Mouse (Mus musculus): ENCODE measurements around the gene Opn1sw.

Opn1sw gene

DNA sequence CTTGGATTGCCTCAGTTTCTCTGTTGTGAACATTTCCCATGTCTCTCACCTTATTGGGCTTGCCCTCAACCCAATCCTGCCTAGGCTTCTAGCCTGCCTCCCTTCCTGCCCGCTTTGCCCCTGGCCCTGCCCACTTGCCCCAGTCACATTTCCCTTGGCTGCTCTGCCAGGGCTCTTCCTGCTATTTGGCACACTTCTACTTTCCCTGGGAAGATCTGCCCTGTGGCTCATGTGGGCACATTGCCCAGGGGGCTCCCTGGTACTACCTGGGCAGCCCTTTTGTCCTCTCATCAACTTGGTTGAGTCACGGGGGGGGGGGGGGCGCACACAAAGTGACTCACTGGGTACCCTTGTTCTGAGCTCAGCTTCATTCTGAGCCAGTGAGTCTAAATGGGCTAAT lies 43.9 kb upstream of the Opn1sw start:
- no peaks in the 10 kb centered on the region for H3K9me3 ChIP-seq (ENCODE audit: low read length)
- TF ChIP-seq POU5F1 (IDR thresholded peaks at IDR 0.05; ENCODE audit: borderline replicate concordance, low read length) (no peak), NANOG (IDR thresholded peaks at IDR 0.05; ENCODE audit: borderline replicate concordance, low read length) (no peak), CTCF (conservative IDR thresholded peaks at IDR 0.05; ENCODE audit: low read length) (no peak)
- no peaks in the 10 kb centered on the region for H3K36me3 ChIP-seq (ENCODE audit: insufficient read depth, low read length)
- H3K4me3 ChIP-seq (replicated peaks; ENCODE audit: low read length), result no peak overlapping the region
- H3K27me3 ChIP-seq (ENCODE audit: insufficient read depth, low read length), result peaks cover 46% of the 10 kb centered on the region
- peaks cover 51% of the 10 kb centered on the region for H3K4me1 ChIP-seq (replicated peaks; ENCODE audit: low read depth, low read length)

DNA sequence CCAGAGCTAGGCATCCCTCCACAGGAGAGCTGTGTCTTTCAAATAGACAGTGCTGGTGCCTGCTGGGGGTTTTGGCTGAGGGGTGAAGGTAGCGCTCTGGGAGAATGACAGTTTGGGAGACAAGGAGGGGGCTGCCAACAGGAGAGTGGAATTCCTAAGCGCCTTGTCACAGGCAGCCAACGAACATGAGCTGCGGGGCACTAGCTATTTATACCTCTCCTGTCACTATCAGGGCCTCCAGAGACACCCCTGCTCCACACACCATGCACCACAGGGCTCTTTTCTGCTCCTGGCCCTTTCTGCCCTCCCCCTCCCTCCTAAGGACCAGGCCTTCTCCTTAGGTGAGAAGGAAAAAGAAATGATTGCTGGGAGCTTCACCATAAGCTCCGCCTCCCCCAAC lies 43.2 kb upstream of the Opn1sw start:
- peaks cover 46% of the 10 kb centered on the region for H3K27me3 ChIP-seq (ENCODE audit: insufficient read depth, low read length)
- TF ChIP-seq NANOG (IDR thresholded peaks at IDR 0.05; ENCODE audit: borderline replicate concordance, low read length) (no peak), CTCF (conservative IDR thresholded peaks at IDR 0.05; ENCODE audit: low read length) (no peak), POU5F1 (IDR thresholded peaks at IDR 0.05; ENCODE audit: borderline replicate concordance, low read length) (no peak)
- H3K4me1 ChIP-seq (replicated peaks; ENCODE audit: low read depth, low read length), result peaks cover 47% of the 10 kb centered on the region
- no peaks in the 10 kb centered on the region for H3K36me3 ChIP-seq (ENCODE audit: insufficient read depth, low read length)
- H3K4me3 ChIP-seq (replicated peaks; ENCODE audit: low read length), result no peak overlapping the region
- H3K9me3 ChIP-seq (ENCODE audit: low read length), result no peaks in the 10 kb centered on the region

DNA sequence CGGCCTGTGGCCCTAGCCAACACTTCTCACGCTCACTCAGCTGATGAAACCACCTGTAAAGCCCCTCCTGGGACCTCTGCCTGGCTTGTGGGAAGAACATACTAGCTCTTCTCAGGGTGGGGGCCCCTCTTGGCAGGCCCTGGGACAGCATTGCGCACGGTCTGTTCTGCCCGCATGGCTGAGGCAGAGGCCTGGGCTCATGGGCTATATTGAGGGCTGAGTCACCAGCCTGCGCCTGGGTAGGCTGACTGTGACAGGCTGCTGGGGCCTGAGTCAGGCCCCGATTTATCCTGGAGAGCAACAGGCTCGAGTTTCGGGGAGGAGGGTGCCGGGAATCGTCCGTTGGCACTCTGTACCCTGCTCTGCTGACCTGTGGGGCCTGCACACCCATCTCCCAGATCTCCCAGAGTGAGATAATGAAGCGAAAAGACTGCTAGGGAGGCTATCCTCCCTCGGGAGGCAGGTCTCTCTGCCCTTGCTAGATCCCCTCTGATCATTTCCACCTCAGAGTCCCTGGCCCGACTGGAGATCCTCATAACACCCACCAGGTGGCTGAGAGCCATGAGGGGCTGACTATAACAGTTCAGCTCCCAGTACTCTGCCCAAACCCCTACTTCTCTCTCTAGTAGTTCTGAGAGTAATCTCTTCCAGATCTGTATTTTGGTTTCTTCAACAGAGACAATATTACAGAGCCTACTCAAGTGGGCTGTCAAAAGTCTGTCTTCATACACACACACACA lies 42.6 kb upstream of the Opn1sw start:
- TF ChIP-seq NANOG (IDR thresholded peaks at IDR 0.05; ENCODE audit: borderline replicate concordance, low read length), result no peak
- Histone ChIP-seq H3K36me3 (ENCODE audit: insufficient read depth, low read length) (no peaks in the 10 kb centered on the region), H3K4me1 (replicated peaks; ENCODE audit: low read depth, low read length) (peaks cover 47% of the 10 kb centered on the region), H3K4me3 (replicated peaks; ENCODE audit: low read length) (no peak overlapping the region), H3K27me3 (ENCODE audit: insufficient read depth, low read length) (peaks cover 46% of the 10 kb centered on the region), H3K9me3 (ENCODE audit: low read length) (no peaks in the 10 kb centered on the region)

DNA sequence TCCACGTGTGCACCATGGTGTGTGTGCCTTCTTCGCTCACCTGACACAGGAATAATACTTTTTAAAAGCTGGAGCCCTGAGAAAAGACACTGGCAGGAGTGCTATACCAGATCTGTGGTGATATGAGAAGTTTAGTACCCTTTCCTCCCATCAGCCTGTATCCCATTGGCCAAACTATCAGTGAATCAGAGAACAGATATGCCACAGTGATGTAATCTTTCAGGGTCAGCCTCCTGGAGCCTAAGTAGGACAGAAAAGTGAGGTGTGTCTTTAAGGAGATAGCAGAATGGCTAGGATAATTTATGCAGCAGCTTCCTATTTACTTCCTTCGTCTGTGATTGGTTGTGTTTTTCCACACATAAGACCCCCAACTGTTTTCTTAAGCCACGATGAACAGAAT lies 39.9 kb upstream of the Opn1sw start:
- Histone ChIP-seq H3K4me1 (replicated peaks; ENCODE audit: low read depth, low read length) (peaks cover 20% of the 10 kb centered on the region), H3K36me3 (ENCODE audit: insufficient read depth, low read length) (no peaks in the 10 kb centered on the region), H3K4me3 (replicated peaks; ENCODE audit: low read length) (no peak overlapping the region), H3K9me3 (ENCODE audit: low read length) (no peaks in the 10 kb centered on the region), H3K27me3 (ENCODE audit: insufficient read depth, low read length) (peaks cover 32% of the 10 kb centered on the region)
- TF ChIP-seq CTCF (conservative IDR thresholded peaks at IDR 0.05; ENCODE audit: low read length) (no peak), NANOG (IDR thresholded peaks at IDR 0.05; ENCODE audit: borderline replicate concordance, low read length) (no peak), POU5F1 (IDR thresholded peaks at IDR 0.05; ENCODE audit: borderline replicate concordance, low read length) (no peak)

DNA sequence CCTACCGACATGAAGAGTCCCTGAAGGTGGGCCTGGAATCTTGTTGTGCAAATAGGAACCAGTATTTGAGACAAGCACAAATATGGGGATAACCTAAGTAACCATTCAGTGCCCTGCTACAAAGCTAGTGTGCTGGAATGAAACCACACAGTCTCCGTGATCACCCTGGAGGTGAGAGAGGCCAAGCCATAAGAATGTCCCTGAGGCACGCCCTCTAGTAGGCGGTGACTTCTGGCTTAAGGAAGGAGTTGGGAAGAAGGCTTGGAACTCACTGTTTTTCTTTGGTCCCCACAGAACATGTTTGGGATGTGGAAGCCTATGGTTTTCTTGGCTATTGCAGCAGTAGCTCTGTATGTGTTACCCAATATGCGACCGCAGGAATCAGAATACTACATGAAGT lies 38.1 kb upstream of the Opn1sw start:
- Histone ChIP-seq H3K36me3 (ENCODE audit: insufficient read depth, low read length) (peaks cover 6% of the 10 kb centered on the region; the same call in 1 of the 2 replicates), H3K4me1 (replicated peaks; ENCODE audit: low read depth, low read length) (peaks cover 17% of the 10 kb centered on the region), H3K9me3 (ENCODE audit: low read length) (no peaks in the 10 kb centered on the region), H3K27me3 (ENCODE audit: insufficient read depth, low read length) (peaks cover 19% of the 10 kb centered on the region), H3K4me3 (replicated peaks; ENCODE audit: low read length) (no peak overlapping the region)
- no peak for TF ChIP-seq NANOG (IDR thresholded peaks at IDR 0.05; ENCODE audit: borderline replicate concordance, low read length)
- TF ChIP-seq POU5F1 (IDR thresholded peaks at IDR 0.05; ENCODE audit: borderline replicate concordance, low read length), result no peak
- no peak for TF ChIP-seq CTCF (conservative IDR thresholded peaks at IDR 0.05; ENCODE audit: low read length)

DNA sequence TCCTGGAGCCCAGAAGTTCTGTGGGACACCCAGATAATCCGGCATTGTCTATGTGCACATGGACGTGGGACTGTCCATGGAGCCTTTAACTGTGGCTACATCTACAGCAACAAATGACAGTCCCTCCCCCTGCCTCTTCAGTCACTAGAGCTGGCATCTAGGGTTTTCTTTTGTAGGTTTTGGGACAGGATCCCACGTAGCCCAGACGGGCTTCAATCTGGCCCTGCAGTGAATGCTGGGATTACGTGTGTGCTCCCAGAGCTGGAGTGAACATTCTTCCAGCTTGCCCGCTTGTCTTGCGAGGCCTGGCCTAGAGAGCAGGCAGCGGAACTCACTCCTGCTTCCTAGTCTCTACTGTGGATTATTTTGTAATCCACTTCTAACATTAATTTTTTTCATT lies 36.9 kb upstream of the Opn1sw start:
- peaks cover 8% of the 10 kb centered on the region for H3K4me1 ChIP-seq (replicated peaks; ENCODE audit: low read depth, low read length)
- H3K36me3 ChIP-seq (ENCODE audit: insufficient read depth, low read length), result peaks cover 11% of the 10 kb centered on the region; the same call in 1 of the 2 replicates
- no peak for TF ChIP-seq CTCF (conservative IDR thresholded peaks at IDR 0.05; ENCODE audit: low read length)
- TF ChIP-seq NANOG (IDR thresholded peaks at IDR 0.05; ENCODE audit: borderline replicate concordance, low read length), result no peak
- no peak for TF ChIP-seq POU5F1 (IDR thresholded peaks at IDR 0.05; ENCODE audit: borderline replicate concordance, low read length)
- no peaks in the 10 kb centered on the region for H3K9me3 ChIP-seq (ENCODE audit: low read length)
- peaks cover 9% of the 10 kb centered on the region; the same call in 1 of the 2 replicates for H3K27me3 ChIP-seq (ENCODE audit: insufficient read depth, low read length)
- H3K4me3 ChIP-seq (replicated peaks; ENCODE audit: low read length), result no peak overlapping the region

DNA sequence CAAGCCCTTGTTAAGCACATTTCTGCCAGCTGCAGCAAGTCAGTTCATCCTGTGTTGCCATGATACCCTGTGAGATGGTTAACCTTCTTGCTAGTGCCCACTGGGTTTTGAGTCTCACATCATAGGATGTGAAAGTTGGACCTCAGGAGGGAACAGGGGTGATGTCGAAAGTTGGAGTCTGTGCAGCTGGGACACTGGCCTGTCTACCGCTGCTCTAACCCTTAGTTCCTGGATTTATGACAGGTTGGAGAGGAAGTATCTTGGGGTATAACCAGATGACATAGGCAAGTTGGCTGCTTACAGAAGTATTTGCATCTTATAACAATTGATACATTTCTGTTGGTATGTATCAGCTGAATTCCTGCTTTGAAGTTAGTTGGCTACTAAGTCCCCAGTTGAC lies 32.3 kb upstream of the Opn1sw start:
- TF ChIP-seq POU5F1 (IDR thresholded peaks at IDR 0.05; ENCODE audit: borderline replicate concordance, low read length) (no peak), NANOG (IDR thresholded peaks at IDR 0.05; ENCODE audit: borderline replicate concordance, low read length) (no peak), CTCF (conservative IDR thresholded peaks at IDR 0.05; ENCODE audit: low read length) (no peak)
- no peak overlapping the region for H3K4me3 ChIP-seq (replicated peaks; ENCODE audit: low read length)
- H3K9me3 ChIP-seq (ENCODE audit: low read length), result no peaks in the 10 kb centered on the region
- H3K4me1 ChIP-seq (replicated peaks; ENCODE audit: low read depth, low read length), result peaks cover 3% of the 10 kb centered on the region; the same call in 1 of the 2 replicates
- peaks cover 46% of the 10 kb centered on the region for H3K36me3 ChIP-seq (ENCODE audit: insufficient read depth, low read length)
- H3K27me3 ChIP-seq (ENCODE audit: insufficient read depth, low read length), result 0 out of 2 replicates have a peak, but pooled peaks cover 6% of the 10 kb centered on the region

DNA sequence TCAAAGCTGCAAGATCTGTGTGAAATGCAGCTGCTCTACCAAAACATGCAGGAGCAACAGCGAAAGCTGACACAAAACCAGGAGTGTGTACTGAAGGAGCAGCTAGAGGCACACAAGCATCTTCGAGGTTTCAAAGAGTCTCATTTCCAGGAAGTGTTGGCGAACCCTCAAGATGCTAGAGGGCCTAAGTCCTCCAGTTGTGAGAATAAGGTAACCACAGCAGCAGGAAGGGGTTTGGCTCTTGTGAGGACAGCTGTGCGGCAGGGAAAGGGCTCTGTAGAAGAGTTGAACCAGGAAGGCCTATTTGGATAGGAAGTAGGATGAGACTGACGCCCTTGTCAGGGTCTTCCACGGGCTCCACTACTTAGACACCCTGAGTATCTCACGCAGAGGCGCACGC lies 27.2 kb upstream of the Opn1sw start:
- peaks cover 87% of the 10 kb centered on the region for H3K36me3 ChIP-seq (ENCODE audit: insufficient read depth, low read length)
- H3K4me1 ChIP-seq (replicated peaks; ENCODE audit: low read depth, low read length), result peaks cover 12% of the 10 kb centered on the region
- H3K4me3 ChIP-seq (replicated peaks; ENCODE audit: low read length), result no peak overlapping the region
- no peak for TF ChIP-seq NANOG (IDR thresholded peaks at IDR 0.05; ENCODE audit: borderline replicate concordance, low read length)
- TF ChIP-seq POU5F1 (IDR thresholded peaks at IDR 0.05; ENCODE audit: borderline replicate concordance, low read length), result no peak
- TF ChIP-seq CTCF (conservative IDR thresholded peaks at IDR 0.05; ENCODE audit: low read length), result no peak
- H3K9me3 ChIP-seq (ENCODE audit: low read length), result no peaks in the 10 kb centered on the region
- no peaks in the 10 kb centered on the region for H3K27me3 ChIP-seq (ENCODE audit: insufficient read depth, low read length)

DNA sequence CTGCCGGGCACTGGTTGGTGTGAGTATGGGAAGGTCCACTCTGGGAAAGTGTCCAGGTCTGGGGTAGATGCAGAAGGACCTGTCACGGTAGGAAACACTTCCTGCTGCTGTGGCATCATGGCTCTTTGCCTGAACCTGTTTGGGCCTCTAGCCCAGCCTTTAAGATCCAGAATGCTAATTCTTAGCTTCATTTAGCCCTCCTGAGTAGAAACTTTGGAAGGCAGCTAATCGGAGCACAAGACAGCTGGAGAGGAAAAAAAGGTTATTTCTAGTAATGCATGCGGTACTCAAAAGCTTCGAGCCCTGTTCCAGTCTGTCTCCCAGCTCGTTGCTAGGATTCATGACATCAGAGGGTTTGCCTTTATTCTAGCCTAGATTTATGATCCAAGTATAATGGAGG lies 18.1 kb upstream of the Opn1sw start:
- H3K4me1 ChIP-seq (replicated peaks; ENCODE audit: low read depth, low read length), result peaks cover 18% of the 10 kb centered on the region
- H3K36me3 ChIP-seq (ENCODE audit: insufficient read depth, low read length), result peaks cover 57% of the 10 kb centered on the region
- H3K27me3 ChIP-seq (ENCODE audit: insufficient read depth, low read length), result no peaks in the 10 kb centered on the region
- no peaks in the 10 kb centered on the region for H3K9me3 ChIP-seq (ENCODE audit: low read length)
- no peak overlapping the region for H3K4me3 ChIP-seq (replicated peaks; ENCODE audit: low read length)
- no peak for TF ChIP-seq CTCF (conservative IDR thresholded peaks at IDR 0.05; ENCODE audit: low read length)
